Mouse (Mus musculus) kidney, adult 8-10 months (tissue): ENCODE measurements at regions not wholly inside any gene's neighbourhood (a gene's known extent, or its start where the extent isn't known, plus 50 kb on each side); places are given as distances from the start of the nearest gene placed in this dataset.

Experiments used
- DNase-seq, 2 experiments: peaks; one replicate each; pipeline ENCODE4 v3.0.0; 2022

DNA sequence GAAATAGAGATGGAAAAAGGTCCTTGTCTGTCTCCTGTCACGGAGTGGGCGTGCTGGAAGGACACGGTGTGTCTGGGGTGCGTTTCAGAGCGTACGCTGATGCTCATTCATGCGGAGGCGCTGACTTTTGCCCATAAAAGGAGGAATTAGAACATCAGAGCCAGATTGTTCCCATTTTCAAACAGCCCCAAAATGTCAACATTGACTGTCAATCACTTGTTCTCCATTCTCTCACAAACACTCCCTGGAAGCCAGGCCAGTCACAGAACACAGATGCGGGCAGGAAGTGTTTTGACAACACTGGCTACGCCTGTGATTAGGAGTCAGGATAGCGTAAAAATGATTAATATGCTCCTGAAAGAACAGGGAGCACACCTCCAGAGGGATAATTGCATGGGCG lies 157.1 kb upstream of the Ankrd55 start:
- DNase-seq = no peak

DNA sequence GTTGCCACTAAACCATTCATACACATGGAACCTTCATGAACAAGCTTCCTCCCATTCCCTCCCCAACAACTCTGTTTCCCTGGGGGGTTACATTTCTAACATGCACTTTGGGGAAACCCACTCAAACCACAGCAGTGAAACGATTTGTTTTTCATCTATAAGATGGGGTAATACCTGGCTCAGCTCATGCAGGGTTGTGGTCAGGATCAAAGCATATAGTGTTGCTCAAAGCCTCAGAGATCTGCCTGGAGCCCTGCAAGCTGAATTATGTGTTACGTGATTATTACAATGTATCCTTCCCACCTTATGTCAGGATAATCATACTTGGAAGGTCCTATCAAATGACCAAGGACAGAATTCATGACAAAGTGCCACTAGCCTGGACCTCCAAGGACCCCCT lies 154.5 kb upstream of the Ankrd55 start:
- DNase-seq = no peak

DNA sequence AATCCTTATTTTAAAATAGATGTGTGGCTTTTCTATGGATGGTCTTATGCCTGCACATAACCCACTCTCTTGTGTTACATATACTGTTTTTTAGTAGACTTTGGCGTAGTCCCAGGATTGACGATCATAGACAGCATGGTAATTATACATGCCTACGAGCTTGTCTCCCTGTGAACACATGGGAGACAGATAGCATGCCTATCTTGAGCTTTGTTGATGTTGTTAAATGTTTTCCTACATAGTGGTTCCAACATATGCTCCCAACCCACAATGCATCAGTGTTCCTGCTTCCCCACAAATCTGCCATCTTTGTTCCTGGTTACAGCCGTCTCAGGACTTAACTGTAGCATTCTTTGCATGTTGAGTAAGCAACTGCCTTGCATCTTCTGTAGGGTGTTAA lies 153.6 kb upstream of the Ankrd55 start:
- DNase-seq = no peak

DNA sequence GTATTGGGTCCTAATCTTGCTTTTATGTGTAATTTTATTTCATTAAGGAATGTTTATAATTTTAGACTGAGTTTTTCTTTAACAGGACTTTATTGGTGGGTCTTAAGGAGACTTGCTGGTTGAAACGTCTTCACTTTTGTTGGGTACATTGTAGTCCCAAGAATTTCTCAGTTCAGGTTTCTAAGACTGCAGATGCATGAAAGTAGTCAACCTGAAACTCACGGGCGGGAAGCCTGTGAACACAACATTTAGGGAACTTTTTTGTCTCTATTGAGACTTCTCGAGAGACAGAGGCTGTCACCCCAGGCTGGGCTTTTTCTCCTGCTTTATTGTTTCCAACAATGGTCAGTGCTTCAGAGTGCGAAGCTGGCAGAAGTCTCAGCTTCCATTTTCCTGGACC lies 152.5 kb upstream of the Ankrd55 start:
- DNase-seq = no peak

DNA sequence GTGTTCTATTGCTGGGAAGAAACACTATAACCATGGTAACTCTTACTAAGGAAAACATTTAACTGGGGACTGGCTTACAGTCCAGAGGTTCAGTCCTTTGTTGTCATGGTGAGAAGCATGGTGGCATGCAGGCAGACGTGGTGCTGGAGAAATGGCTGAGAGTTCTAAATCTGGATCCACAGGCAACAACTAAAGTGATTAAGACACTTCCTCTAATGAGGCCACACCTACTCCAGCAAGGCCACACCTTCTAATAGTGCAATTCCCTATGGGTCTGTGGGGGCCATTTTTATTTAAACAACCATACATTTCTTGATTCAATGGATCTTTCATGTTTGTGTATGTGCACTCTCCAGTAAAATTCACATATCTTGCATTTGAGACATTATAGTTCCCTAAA lies 151.4 kb upstream of the Ankrd55 start:
- no peak for DNase-seq

DNA sequence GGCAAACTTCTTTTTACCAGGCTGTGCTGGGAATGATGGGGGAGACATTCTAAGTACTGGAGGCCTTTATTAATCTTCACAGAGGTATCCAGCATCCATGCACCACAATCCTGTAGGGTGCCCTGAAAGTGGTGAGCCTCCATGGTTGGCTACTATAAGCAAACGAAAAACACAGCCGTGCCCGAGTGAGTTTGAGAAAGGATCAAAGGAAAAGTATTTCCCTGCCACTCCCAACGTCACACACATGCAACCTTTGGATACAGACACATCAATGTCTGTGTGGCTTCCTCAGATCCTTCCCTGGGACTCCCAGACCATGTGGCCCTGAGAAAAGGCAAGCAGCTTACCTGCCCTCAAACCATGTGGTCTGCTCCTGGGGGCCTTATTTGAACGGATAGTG lies 147.4 kb upstream of the Ankrd55 start:
- no peak for DNase-seq

DNA sequence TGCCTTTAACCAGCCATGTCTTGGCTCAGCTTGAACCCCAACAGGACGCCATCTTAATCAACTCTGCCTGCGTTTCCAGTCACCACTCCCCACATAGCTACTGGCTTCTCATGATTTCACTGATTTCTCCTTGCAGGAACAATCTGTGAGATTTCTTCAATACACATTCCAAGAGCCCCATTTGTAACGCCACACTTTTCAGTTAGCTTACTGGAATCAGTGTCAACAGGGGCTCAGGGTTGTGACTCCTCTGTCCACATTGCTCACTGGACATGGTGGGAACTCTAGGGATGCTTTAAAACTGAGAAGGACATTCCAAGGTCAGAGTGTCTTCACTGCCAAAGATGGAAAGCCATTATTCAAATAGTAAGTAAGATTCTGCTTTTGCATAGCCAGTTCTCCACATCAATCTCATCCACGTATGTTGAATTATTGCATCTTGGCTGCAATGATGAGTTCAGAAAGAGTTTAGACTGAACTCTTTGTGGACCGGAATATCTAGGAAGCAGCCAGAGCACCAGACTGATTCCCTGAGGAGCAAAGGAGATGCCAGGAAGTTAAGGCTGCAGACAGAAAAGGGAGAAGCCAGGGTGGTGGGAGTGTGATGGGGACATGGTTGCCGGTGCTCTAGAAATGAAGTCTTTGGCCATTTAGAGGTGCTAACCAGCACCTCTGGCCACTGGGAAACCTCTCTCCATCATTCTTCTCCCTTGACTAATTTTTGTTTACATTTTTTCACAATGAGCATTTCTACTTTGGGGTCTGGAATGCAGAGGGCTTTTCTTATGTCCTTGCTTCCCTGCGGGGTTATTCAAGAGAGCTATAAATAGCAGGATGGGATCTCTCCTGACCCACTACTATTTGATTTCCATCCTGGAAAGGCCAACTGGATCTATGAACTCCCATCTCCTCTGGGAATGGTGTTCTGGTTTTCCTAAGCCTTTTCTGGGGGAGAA lies 143.6 kb upstream of the Ankrd55 start:
- no peak for DNase-seq

DNA sequence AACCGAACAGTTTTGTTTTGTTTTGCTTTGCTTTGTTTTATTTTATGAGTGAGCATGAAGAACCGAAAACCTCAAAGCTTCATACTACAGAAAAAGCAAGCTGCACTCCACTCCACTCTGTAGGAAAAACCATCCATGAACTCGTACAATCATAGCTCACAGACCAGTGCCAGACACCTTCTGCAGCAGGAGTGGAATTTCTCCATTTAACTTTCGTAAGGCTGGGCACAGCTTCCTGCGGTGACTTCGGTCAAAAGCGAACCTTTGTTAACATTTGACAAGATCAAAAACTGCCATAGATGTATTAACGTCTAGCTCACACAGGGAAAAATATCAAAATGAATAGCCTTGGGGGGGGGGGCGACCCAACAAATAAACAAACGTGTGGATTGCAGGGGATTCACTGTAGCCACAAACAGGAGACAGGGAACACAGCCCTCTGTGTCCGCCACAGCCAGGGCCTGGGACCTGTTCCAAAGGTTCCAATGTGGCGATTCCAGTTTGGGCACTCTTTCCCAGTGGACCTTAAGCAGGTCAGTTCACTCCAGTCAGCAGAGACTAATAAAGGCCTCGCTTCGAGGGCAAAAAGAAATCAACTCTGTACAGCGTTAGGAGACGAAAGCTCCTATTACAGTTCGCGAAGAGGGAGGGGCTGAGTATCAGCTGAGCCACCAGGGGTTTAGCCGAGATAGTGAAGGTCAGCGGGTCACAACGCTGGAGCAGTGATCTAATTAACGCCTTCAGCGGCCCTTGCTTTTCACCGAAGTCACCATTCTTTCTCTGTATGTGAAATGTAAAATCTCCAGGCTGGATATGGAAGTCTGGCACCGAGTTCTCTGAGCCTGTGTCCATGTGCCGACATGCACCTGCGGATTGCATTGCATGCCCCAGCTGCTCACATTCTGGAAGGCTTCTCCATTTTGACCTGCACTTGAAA lies 135.4 kb upstream of the Ankrd55 start:
- DNase-seq = peak; percentile 73 to 82

DNA sequence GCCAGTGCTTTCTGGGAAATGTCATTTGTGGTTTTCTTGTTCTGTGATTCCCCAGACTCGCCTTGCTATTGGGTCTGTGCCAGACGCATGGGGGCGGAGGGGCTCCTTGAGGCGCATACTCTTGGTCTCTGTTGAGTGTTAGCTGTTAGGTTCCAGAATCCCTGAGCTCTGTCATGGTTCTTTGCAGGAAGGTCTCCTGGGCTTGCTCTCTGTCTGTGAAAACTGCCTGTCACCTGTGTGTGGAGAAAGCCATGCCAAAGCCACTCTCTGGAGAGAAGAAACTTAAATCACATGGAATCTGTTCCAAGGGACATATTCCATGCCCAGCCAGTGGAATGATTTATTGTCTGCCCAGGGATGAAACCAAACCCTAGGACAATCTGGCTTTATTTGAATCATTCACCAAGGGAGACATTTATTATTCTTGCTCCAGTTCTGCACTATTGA lies 134.5 kb upstream of the Ankrd55 start:
- peak; percentile 8 to 17 for DNase-seq

DNA sequence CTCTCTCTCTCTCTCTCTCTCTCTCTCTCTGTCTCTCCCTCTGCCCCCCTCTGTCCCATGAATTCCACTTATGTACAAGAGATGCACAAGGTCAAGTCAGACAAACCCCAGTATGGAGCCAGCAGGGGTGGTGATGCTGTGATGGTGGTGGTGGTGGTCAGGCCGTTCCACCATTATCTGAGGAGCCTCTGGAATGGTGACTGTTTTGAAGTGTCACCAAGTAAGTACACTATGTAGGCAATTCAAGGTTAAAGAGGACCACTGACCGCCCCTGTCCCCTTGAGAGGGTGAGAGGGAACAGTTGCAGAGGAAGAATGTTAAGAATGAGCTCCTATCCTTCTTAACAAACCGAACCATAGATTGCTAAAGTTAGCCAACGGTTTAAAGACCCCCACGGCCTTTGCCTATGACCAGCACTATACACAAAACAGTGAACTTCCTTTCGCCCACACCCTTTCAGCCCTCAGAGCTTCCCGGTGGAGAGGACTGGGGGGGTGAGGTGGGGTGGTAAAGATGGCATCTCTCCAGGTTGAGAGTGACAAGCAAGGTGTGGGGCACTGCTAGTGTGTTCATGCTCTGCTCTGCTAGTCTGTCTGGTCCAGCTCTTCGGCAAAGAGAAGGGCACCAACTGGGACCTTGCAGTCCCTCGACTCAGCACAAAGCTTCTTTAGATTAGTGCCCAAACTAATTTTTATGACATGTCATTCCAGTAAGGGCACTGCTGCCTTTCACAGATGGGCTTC lies 128.7 kb upstream of the Ankrd55 start:
- DNase-seq = no peak

DNA sequence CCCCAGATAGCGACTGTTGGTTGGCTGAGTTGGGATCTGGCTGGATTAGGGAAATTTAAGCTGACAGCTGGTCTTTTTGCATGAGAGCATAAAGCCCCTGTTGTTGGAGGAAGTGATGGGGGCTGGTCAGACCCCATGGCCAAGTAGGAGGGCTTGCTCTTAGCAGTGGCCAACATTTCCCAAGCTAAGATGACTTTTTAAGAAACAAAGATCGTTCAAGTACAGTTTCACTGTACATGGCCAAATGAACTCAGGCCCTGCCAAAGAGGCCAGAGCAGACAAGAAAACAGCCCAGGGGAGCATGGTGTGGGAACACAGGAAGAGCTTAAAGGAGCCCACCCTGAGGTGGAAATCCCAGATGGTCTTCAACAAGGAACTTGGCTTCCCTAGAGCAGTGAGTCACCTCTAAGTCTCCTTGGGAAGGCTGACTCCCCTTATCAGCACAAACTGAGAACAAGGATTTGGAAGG lies 128.0 kb upstream of the Ankrd55 start:
- DNase-seq = no peak

DNA sequence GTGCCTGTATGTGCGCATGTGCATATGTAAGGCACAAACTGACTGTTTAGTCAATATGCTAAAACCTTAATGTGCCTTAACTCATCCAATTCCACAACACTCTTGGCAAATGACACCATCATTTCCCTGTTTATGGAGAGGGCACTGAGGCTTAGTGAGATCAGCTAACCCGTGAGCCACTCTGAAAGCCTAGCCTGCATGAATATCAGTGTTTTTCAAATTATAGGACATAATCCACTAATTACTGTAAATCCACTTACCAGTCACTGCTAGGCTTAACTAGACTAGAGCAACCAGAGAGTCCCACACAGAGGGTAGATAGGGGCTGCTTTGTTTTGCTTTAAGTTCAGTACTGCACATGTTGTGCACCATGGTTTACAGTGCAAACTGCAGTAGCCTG lies 127.5 kb upstream of the Ankrd55 start:
- no peak for DNase-seq

DNA sequence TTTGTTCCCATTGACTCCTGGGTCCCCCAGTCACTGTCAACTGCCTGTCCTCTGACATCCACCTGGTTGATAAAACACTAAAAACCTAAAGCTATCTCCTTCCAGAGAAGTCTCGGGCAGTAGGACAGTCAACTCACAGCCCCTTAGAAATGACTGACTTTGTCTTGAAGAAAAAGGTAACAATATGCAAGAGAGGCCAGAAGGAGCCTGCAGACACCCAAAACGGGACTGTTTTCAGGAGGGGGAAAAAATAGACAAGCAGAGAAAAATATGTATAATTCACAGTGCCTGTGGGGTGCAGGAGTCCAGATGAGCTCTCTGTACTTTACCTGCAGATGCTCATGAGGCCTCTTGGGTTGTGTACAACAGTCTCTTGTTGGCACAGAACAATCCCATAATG lies 126.4 kb upstream of the Ankrd55 start:
- DNase-seq = no peak

DNA sequence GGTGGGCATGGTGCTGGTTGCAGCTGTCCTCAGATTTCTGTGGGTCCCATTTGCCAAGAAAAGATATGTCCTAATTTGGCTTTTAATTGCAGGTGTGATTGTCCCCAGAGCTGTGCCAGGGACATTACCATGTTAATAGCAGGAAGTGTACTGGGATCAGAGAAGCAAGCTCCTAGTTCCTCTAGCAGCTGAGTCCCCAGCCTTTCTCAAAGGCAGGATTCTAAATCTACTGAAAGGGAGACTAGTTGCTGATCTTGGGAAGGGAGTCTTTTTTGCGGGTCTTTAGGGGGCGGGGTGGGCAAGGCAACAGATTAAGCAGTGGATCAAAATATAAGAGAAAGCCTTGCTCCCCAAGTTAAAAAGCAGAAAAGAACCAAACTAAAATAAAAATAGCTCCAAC lies 122.3 kb upstream of the Ankrd55 start:
- no peak for DNase-seq

DNA sequence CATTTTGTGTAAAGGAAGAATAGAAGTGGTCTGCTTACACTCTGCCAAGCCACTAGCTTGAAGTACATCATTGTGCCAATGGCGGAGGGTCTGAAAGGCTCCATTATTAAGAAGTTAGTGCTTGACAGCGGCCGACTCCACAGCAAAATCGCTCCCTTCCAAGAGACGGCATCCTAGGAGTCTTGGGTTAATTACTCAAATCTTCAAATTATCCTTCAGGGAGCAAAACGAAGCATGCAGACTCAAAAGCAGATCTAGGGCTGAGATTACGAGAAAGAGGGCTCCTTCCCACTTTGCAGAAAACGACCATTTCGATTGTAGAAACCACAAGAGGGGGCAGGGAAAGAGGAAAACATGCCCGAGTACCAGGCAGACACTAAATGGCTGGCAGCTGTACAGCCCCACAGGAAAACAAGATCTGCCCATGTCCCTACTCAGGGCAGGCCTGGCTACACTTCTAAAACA lies 121.9 kb upstream of the Ankrd55 start:
- no peak for DNase-seq

DNA sequence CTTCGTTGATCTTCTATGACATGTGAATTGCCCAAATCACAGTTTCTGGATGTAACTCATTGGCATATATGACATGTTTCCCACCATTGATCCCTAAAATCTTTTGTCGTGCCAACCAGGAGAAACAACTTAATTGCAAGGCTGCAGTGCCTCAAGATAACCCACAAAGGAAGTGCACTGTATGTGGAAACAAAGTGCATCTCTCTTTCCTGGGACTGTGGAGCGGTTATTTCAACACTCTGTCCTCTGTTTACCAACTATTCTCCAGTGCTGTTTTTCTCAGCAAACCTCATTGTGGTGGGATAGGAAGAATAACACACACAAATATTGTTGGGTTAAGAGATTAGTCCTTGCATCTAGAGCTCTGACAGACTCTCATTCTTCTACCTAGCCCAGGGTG lies 119.8 kb upstream of the Ankrd55 start:
- no peak for DNase-seq

DNA sequence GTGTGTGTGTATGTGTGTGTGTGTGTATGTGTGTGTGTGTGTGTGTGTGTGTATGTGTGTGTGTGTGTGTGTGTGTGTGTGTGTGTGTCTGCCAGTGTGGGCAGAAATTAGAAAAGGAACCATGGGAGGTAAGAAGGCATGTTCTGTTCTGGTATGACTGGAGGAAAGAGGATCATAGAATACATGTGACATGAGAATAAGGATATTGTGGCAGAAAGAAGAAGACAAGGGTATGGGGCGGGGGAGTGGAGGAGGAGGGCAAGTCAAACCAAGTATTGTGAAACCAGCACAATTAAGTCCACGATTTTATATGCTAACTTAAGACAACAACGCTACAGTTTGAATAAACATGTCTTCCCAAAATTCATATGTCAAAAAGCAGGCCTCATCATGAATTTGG lies 117.4 kb upstream of the Ankrd55 start:
- no peak for DNase-seq

DNA sequence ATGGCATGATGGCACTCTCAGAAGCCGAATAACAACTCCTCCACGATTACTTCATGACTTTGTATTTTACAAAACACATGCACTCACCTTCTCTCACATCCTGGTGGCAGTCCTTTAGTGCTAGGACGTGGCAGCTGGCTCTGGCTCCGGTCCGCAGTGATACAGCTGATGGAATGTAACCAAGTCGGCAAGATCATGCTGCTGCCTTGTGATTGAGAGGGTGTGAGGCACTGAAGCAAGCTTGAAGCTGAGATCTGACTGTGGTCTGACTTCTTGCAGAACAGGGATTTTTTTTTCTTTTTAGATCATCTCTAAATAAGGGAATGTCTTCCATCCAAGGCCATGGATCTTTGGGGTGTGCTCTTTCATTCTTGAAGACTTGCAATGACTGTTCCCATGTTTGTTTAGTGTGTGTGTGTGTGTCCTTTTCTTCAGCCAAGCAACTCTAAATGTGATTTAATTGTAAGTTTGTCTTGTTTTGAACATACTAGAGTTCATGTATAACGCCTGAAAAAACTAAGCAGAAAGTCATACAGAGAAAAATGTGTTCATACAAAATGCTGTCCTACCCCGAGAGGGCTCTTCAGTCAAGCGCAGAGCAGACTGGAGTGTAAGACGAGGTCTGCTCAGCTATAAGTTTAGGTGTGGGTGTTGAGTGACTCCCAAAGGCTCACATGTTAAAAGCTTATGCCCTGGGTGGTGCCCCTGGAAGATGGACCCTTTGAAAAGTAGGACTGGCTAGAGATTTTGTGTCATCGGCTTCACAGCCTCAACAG lies 116.1 kb upstream of the Ankrd55 start:
- DNase-seq = no peak

DNA sequence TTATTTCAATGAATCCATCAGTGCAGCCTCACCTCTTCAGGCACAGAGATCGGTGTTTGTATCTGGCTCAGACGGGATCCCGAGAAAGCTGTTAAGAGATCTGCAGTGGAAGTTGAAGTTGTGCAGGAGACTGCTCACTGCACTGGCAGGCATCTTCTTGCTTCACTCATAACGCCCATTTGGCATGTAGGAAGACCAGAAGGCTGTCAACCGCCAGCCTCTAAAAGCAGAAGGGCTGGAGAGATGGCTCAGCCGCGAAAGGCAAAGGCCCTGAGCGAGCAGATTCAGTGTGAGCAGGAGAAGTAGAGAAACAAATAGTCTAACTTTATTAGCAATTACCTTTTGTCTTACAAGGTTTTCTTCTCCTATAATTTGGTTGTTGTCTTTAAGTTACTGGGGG lies 114.3 kb upstream of the Ankrd55 start:
- no peak for DNase-seq

DNA sequence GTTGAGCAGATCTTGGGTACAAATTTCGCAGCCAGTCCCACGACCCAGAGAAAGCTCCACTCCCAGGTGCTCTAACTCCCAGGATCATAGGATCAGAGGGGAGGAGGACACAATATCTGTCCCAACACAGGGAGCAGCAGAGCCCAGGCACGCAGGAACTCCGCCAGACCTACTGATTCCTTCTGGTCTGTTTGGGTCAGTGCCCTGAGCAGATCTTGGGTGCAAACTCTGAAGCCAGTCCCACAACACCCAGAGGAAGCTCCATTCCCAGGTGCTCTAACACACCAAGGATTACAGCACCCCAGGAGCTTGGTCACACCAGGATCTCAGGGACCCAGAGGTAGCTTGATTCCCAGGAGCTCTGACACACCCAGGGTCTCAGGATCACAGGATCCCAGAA lies 110.2 kb upstream of the Ankrd55 start:
- DNase-seq = no peak

DNA sequence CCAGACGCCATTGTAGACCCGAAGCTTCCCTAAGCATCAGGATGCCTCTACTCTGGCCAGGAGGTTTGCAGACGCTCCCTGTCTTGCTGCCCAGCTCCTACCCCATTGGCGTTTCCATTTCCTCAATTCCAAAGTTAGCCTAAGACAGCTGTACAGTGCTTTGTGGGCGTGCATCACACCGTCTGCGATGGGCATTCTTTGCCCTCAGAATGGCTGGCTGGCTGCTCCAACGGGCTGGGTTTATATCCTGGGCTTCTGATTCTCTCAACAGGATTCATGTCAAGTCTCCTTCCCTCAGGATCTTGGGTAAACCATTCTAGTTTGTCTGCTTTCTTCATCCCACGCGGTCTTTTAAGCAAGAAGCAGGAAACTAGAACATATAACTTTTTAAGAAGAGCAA lies 104.3 kb upstream of the Ankrd55 start:
- DNase-seq = no peak

DNA sequence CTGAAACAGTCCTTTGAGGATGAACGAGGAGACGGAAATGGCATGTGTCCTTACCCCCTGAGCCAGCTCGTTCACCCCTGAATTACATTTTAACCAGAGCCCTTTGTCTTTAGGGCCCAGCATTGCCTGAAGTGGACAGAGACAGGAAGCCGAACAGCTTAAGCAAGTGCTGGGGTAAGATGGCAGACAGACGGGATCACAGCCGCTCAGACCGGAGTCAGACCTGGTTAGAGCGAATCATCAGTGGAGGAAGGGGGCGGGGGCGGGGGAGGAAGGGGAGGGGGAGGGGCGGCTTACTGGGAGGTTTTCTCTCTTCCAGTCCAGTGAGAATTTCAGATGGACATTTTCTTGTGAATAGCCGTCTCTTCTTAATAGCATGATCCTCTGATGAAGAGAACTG lies 103.1 kb upstream of the Ankrd55 start:
- no peak for DNase-seq
